Mouse (Mus musculus): ENCODE data around the gene Zfp526. TPM values are rescaled to one million over a fixed set of nuclear protein-coding genes. Genes with fewer than 3 reads are reported as not detected.
A peak's percentile ranks its signal among the peaks of the same experiment; 100 is the strongest.

Zfp526 gene
- polyA plus RNA-seq, 1 experiment from 2014 or later = 4.4 TPM

- H3K9me3 ChIP-seq (ENCODE audit: control insufficient read depth, low read length) = no peaks in the 10 kb centered on the region
- peak overlapping the region; percentile 63 for H3K4me3 ChIP-seq (ENCODE audit: low read depth, low read length)
- peaks cover 13% of the 10 kb centered on the region for H3K4me1 ChIP-seq (ENCODE audit: control insufficient read depth, insufficient read depth, low read length)
- WGBS = 1% methylated on average over 39 of the region's 53 CpGs
- H3K9ac ChIP-seq (ENCODE audit: low read depth, low read length) = peak overlapping the region; percentile 74
- 0 out of 2 replicates have a peak overlapping the region, but pooled peaks have one; percentile 61 for H3K27ac ChIP-seq (replicated peaks; ENCODE audit: low read depth, low read length)
- H3K36me3 ChIP-seq (ENCODE audit: control insufficient read depth, insufficient read depth, low read length) = peaks cover 19% of the 10 kb centered on the region; the same call in 1 of the 2 replicates
- DNase-seq (ENCODE audit: low spot score) = peak; percentile 67
- peak overlapping the region; percentile 92 for H3K4me2 ChIP-seq (ENCODE audit: low read depth, low read length)
- ATAC-seq (ENCODE audit: low read depth) = 0 out of 2 replicates have a peak, but pooled peaks have one; percentile 8
- H3K27me3 ChIP-seq (replicated peaks; ENCODE audit: control insufficient read depth, insufficient read depth, low read length) = no peaks in the 10 kb centered on the region
These were observed 2.4 kb upstream of the Zfp526 start for GRCm38 (mm10) chr7:25218705-25219415.

GRCm38 (mm10) chr7:25219416-25219750 is 1.8 kb upstream of the Zfp526 start:
- Histone ChIP-seq H3K36me3 (ENCODE audit: control insufficient read depth, insufficient read depth, low read length) (peaks cover 24% of the 10 kb centered on the region; the same call in 1 of the 2 replicates), H3K9me3 (ENCODE audit: control insufficient read depth, low read length) (no peaks in the 10 kb centered on the region), H3K9ac (ENCODE audit: low read depth, low read length) (peak overlapping the region; percentile 74), H3K4me1 (ENCODE audit: control insufficient read depth, insufficient read depth, low read length) (peaks cover 13% of the 10 kb centered on the region), H3K27me3 (replicated peaks; ENCODE audit: control insufficient read depth, insufficient read depth, low read length) (no peaks in the 10 kb centered on the region), H3K4me2 (ENCODE audit: low read depth, low read length) (peak overlapping the region; percentile 92), H3K27ac (replicated peaks; ENCODE audit: low read depth, low read length) (no peak overlapping the region), H3K4me3 (ENCODE audit: low read depth, low read length) (peak overlapping the region; percentile 63)
- ATAC-seq (ENCODE audit: low read depth) (0 out of 2 replicates have a peak, but pooled peaks have one; percentile 1), DNase-seq (ENCODE audit: low spot score) (no peak)
- 0% methylated on average over 16 of the region's 16 CpGs for WGBS

- peak overlapping the region; percentile 92 for H3K4me2 ChIP-seq (ENCODE audit: low read depth, low read length)
- peaks cover 13% of the 10 kb centered on the region for H3K4me1 ChIP-seq (ENCODE audit: control insufficient read depth, insufficient read depth, low read length)
- H3K4me3 ChIP-seq (ENCODE audit: low read depth, low read length) = peak overlapping the region; percentile 63
- peak; percentile 67 for ATAC-seq (ENCODE audit: low read depth)
- peak overlapping the region; percentile 72 for H3K27ac ChIP-seq (replicated peaks; ENCODE audit: low read depth, low read length)
- no peaks in the 10 kb centered on the region for H3K9me3 ChIP-seq (ENCODE audit: control insufficient read depth, low read length)
- DNase-seq (ENCODE audit: low spot score) = peak; percentile 97
- peaks cover 24% of the 10 kb centered on the region; the same call in 1 of the 2 replicates for H3K36me3 ChIP-seq (ENCODE audit: control insufficient read depth, insufficient read depth, low read length)
- H3K9ac ChIP-seq (ENCODE audit: low read depth, low read length) = peak overlapping the region; percentile 74
- H3K27me3 ChIP-seq (replicated peaks; ENCODE audit: control insufficient read depth, insufficient read depth, low read length) = no peaks in the 10 kb centered on the region
- WGBS = 3% methylated on average over 31 of the region's 31 CpGs
These were observed 1.3 kb upstream of the Zfp526 start for GRCm38 (mm10) chr7:25219756-25220456.

GRCm38 (mm10) chr7:25220457-25221101 is 646 bp upstream of the Zfp526 start, which contains the start of gene Dedd2:
Dedd2 (minus strand) TSS chr7:25220615.
- WGBS = 9% methylated on average over 20 of the region's 20 CpGs
- ATAC-seq (ENCODE audit: low read depth) (no peak), DNase-seq (ENCODE audit: low spot score) (no peak)

GRCm38 (mm10) chr7:25222275-25222967 is 1.2 kb downstream of the Zfp526 start:
- H3K36me3 ChIP-seq (ENCODE audit: control insufficient read depth, insufficient read depth, low read length) = peaks cover 44% of the 10 kb centered on the region

More at GRCm38 (mm10) chr7:25220457-25221101, 646 bp upstream of the Zfp526 start, which contains the start of gene Dedd2:
- H3K4me1 ChIP-seq (ENCODE audit: control insufficient read depth, insufficient read depth, low read length) = peaks cover 13% of the 10 kb centered on the region
- no peaks in the 10 kb centered on the region for H3K27me3 ChIP-seq (replicated peaks; ENCODE audit: control insufficient read depth, insufficient read depth, low read length)
- peaks cover 26% of the 10 kb centered on the region for H3K36me3 ChIP-seq (ENCODE audit: control insufficient read depth, insufficient read depth, low read length)
- peak within 1 kb of the TSS; percentile 63 for H3K4me3 ChIP-seq (ENCODE audit: low read depth, low read length)
- H3K4me2 ChIP-seq (ENCODE audit: low read depth, low read length) = peak within 1 kb of the TSS; percentile 92
- peak within 1 kb of the TSS; percentile 87 for H3K27ac ChIP-seq (replicated peaks; ENCODE audit: low read depth, low read length)
- H3K9ac ChIP-seq (ENCODE audit: low read depth, low read length) = peak within 1 kb of the TSS; percentile 74
- no peaks in the 10 kb centered on the region for H3K9me3 ChIP-seq (ENCODE audit: control insufficient read depth, low read length)

GRCm38 (mm10) chr7:25227523-25228300 is 6.5 kb downstream of the Zfp526 start:
- H3K9me3 ChIP-seq (ENCODE audit: control insufficient read depth, low read length) = no peaks in the 10 kb centered on the region
- WGBS = 92% methylated on average over 1 of the region's 1 CpGs

More at GRCm38 (mm10) chr7:25222275-25222967, 1.2 kb downstream of the Zfp526 start:
- Histone ChIP-seq H3K9ac (ENCODE audit: low read depth, low read length) (peak overlapping the region; percentile 74), H3K27ac (replicated peaks; ENCODE audit: low read depth, low read length) (no peak overlapping the region), H3K4me3 (ENCODE audit: low read depth, low read length) (peak overlapping the region; percentile 63), H3K4me1 (ENCODE audit: control insufficient read depth, insufficient read depth, low read length) (peaks cover 13% of the 10 kb centered on the region), H3K9me3 (ENCODE audit: control insufficient read depth, low read length) (no peaks in the 10 kb centered on the region), H3K4me2 (ENCODE audit: low read depth, low read length) (peak overlapping the region; percentile 92), H3K27me3 (replicated peaks; ENCODE audit: control insufficient read depth, insufficient read depth, low read length) (no peaks in the 10 kb centered on the region)
- ATAC-seq (ENCODE audit: low read depth) (no peak), DNase-seq (ENCODE audit: low spot score) (no peak)
- WGBS = 88% methylated on average over 10 of the region's 10 CpGs

GRCm38 (mm10) chr7:25230690-25231285 is 9.6 kb downstream of the Zfp526 start:
- H3K4me3 ChIP-seq (ENCODE audit: low read depth, low read length) = no peak overlapping the region
- H3K4me1 ChIP-seq (ENCODE audit: control insufficient read depth, insufficient read depth, low read length) = no peaks in the 10 kb centered on the region
- DNase-seq (ENCODE audit: low spot score) (no peak), ATAC-seq (ENCODE audit: low read depth) (no peak)
- H3K27me3 ChIP-seq (replicated peaks; ENCODE audit: control insufficient read depth, insufficient read depth, low read length) = no peaks in the 10 kb centered on the region
- no peaks in the 10 kb centered on the region for H3K9me3 ChIP-seq (ENCODE audit: control insufficient read depth, low read length)
- WGBS = 86% methylated on average over 9 of the region's 9 CpGs
- no peak overlapping the region for H3K4me2 ChIP-seq (ENCODE audit: low read depth, low read length)
- H3K36me3 ChIP-seq (ENCODE audit: control insufficient read depth, insufficient read depth, low read length) = peaks cover 92% of the 10 kb centered on the region
- no peak overlapping the region for H3K9ac ChIP-seq (ENCODE audit: low read depth, low read length)
- H3K27ac ChIP-seq (replicated peaks; ENCODE audit: low read depth, low read length) = no peak overlapping the region

More at GRCm38 (mm10) chr7:25227523-25228300, 6.5 kb downstream of the Zfp526 start:
- Histone ChIP-seq H3K27ac (replicated peaks; ENCODE audit: low read depth, low read length) (no peak overlapping the region), H3K36me3 (ENCODE audit: control insufficient read depth, insufficient read depth, low read length) (peaks cover 95% of the 10 kb centered on the region), H3K4me3 (ENCODE audit: low read depth, low read length) (no peak overlapping the region), H3K9ac (ENCODE audit: low read depth, low read length) (no peak overlapping the region), H3K4me1 (ENCODE audit: control insufficient read depth, insufficient read depth, low read length) (no peaks in the 10 kb centered on the region), H3K27me3 (replicated peaks; ENCODE audit: control insufficient read depth, insufficient read depth, low read length) (no peaks in the 10 kb centered on the region), H3K4me2 (ENCODE audit: low read depth, low read length) (no peak overlapping the region)
- no peak for DNase-seq (ENCODE audit: low spot score)
- no peak for ATAC-seq (ENCODE audit: low read depth)

Data from embryonic facial prominence, embryonic 14.5 days (tissue).